Mouse (Mus musculus): ENCODE results near the gene Cdyl2. TPM values are rescaled to one million over a fixed set of nuclear protein-coding genes. Genes with fewer than 3 reads are reported as not detected.

Cdyl2 gene
- polyA plus RNA-seq, 2 experiments, result 3.1 to 8.7 TPM

DNA sequence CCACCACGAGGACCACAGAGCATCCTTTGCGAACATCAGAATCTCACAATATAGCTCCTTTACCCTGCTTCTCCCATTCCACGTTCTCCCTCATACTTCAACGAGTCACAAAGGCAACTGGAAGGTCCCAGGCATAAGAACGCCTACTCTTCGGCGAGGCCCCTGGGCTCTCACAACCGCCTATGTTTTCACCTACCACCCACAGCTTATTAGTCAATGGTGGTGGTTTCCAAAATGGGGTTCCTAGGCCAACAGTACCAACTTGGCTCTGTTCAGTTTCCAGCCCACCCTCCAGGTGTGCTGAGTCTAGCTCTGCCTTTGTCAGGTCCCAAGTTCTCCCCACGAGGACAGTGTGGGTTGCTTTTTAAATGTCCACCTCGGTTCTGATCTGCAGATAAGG lies 114.0 kb downstream of the Cdyl2 start:
- no peak for TF ChIP-seq POLR2A (IDR thresholded peaks at IDR 0.05; ENCODE audit: borderline replicate concordance, extremely low read depth, insufficient read depth, insufficient read length)
- Histone ChIP-seq H3K4me3 (replicated peaks; ENCODE audit: low read length) (no peak overlapping the region), H3K4me1 (ENCODE audit: control insufficient read depth, insufficient read depth, low read length) (no peaks in the 10 kb centered on the region), H3K27ac (replicated peaks; ENCODE audit: low read depth, low read length) (no peak overlapping the region), H3K27me3 (ENCODE audit: control insufficient read depth, insufficient read depth, low read length) (no peaks in the 10 kb centered on the region), H3K36me3 (ENCODE audit: control insufficient read depth, insufficient read depth, low read length) (peaks cover 3% of the 10 kb centered on the region; the same call in 1 of the 2 replicates), H3K4me2 (replicated peaks; ENCODE audit: low read depth, low read length, severe bottlenecking) (no peak overlapping the region), H3K9ac (ENCODE audit: low read depth, low read length, severe bottlenecking) (no peak overlapping the region), H3K9me3 (ENCODE audit: control insufficient read depth, low read length) (no peaks in the 10 kb centered on the region)
- DNase-seq (ENCODE audit: low spot score) (no peak), ATAC-seq (ENCODE audit: low FRiP score, low read depth) (no peak)
- WGBS, result 89% methylated on average over 10 of the region's 10 CpGs

GRCm38 (mm10) chr8:116617891-116618290 lies 114.9 kb downstream of the Cdyl2 start:
- no peak overlapping the region for H3K27ac ChIP-seq (replicated peaks; ENCODE audit: low read depth, low read length)
- H3K9me3 ChIP-seq (ENCODE audit: control insufficient read depth, low read length), result no peaks in the 10 kb centered on the region
- H3K4me3 ChIP-seq (replicated peaks; ENCODE audit: low read length), result no peak overlapping the region
- H3K9ac ChIP-seq (ENCODE audit: low read depth, low read length, severe bottlenecking), result no peak overlapping the region
- no peak for TF ChIP-seq POLR2A (IDR thresholded peaks at IDR 0.05; ENCODE audit: borderline replicate concordance, extremely low read depth, insufficient read depth, insufficient read length)
- H3K36me3 ChIP-seq (ENCODE audit: control insufficient read depth, insufficient read depth, low read length), result no peaks in the 10 kb centered on the region
- no peak overlapping the region for H3K4me2 ChIP-seq (replicated peaks; ENCODE audit: low read depth, low read length, severe bottlenecking)
- WGBS, result 84% methylated on average over 4 of the region's 4 CpGs
- no peak for DNase-seq (ENCODE audit: low spot score)
- ATAC-seq (ENCODE audit: low FRiP score, low read depth), result no peak
- H3K4me1 ChIP-seq (ENCODE audit: control insufficient read depth, insufficient read depth, low read length), result no peaks in the 10 kb centered on the region
- no peaks in the 10 kb centered on the region for H3K27me3 ChIP-seq (ENCODE audit: control insufficient read depth, insufficient read depth, low read length)

DNA sequence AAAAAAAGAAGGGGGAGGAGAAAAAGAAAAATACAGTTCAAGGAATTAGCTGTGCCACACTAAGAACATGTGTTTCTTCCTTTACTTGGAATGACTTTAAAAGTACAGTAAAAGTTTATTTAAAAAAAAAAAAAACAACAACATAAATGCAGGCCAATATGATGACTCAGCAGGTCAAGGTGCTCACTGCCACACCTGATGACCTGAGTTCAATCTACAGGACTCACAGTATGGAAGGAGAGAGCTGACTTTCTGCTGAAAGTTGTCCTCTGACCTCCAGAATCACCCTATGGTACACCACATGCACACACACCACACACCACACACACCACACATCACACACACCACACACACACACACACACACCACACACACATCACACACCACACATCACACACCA lies 116.4 kb downstream of the Cdyl2 start:
- Histone ChIP-seq H3K36me3 (ENCODE audit: control insufficient read depth, insufficient read depth, low read length) (no peaks in the 10 kb centered on the region), H3K27me3 (ENCODE audit: control insufficient read depth, insufficient read depth, low read length) (no peaks in the 10 kb centered on the region), H3K4me1 (ENCODE audit: control insufficient read depth, insufficient read depth, low read length) (no peaks in the 10 kb centered on the region), H3K4me3 (replicated peaks; ENCODE audit: low read length) (no peak overlapping the region), H3K27ac (replicated peaks; ENCODE audit: low read depth, low read length) (no peak overlapping the region), H3K9me3 (ENCODE audit: control insufficient read depth, low read length) (no peaks in the 10 kb centered on the region), H3K4me2 (replicated peaks; ENCODE audit: low read depth, low read length, severe bottlenecking) (no peak overlapping the region), H3K9ac (ENCODE audit: low read depth, low read length, severe bottlenecking) (no peak overlapping the region)
- DNase-seq (ENCODE audit: low spot score) (no peak), ATAC-seq (ENCODE audit: low FRiP score, low read depth) (no peak)
- TF ChIP-seq POLR2A (IDR thresholded peaks at IDR 0.05; ENCODE audit: borderline replicate concordance, extremely low read depth, insufficient read depth, insufficient read length), result no peak

DNA sequence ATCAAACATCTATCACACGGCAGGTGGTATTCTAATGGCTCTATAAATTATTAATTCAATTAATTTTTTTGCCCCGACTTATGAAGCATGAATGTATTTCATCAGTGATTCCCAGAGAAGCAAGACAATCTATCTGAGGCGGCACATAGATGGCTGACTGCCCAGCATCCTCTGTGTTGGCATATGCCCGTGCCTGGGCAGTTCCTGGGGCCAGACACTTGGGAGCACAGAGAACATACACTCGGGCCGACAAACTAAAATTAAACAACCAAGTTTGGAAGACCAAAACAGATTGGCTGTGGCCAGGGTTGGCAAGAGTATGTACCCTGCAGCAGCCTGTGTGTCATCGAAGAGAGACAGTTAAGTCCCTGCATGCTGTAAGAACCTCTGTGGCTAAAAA lies 117.9 kb downstream of the Cdyl2 start:
- DNase-seq (ENCODE audit: low spot score), result no peak
- Histone ChIP-seq H3K4me2 (replicated peaks; ENCODE audit: low read depth, low read length, severe bottlenecking) (no peak overlapping the region), H3K36me3 (ENCODE audit: control insufficient read depth, insufficient read depth, low read length) (no peaks in the 10 kb centered on the region), H3K4me1 (ENCODE audit: control insufficient read depth, insufficient read depth, low read length) (no peaks in the 10 kb centered on the region), H3K27me3 (ENCODE audit: control insufficient read depth, insufficient read depth, low read length) (no peaks in the 10 kb centered on the region), H3K9me3 (ENCODE audit: control insufficient read depth, low read length) (no peaks in the 10 kb centered on the region), H3K4me3 (replicated peaks; ENCODE audit: low read length) (no peak overlapping the region), H3K27ac (replicated peaks; ENCODE audit: low read depth, low read length) (no peak overlapping the region), H3K9ac (ENCODE audit: low read depth, low read length, severe bottlenecking) (no peak overlapping the region)
- no peak for TF ChIP-seq POLR2A (IDR thresholded peaks at IDR 0.05; ENCODE audit: borderline replicate concordance, extremely low read depth, insufficient read depth, insufficient read length)
- no peak for ATAC-seq (ENCODE audit: low FRiP score, low read depth)
- WGBS, result 89% methylated on average over 7 of the region's 7 CpGs

DNA sequence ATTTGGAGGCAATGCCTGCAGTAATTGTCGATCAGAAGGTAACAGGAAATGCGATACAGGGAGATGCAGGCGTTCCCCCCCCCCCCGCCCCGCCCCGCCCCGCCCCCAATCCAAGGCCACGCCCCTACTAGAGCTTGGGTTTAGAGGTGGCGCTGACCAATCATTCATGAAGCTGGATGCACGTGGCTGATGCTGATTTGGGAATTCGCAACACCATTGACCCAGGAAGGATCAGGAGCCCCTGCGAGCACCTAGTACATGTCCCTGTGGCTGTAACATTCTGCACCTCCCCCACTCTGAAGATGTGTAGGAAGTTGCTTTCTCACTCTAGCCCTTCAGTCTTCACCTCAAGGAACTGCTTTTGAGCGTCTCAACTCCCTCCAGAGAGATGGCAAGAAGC lies 126.6 kb downstream of the Cdyl2 start:
- no peak for DNase-seq (ENCODE audit: low spot score)
- H3K9ac ChIP-seq (ENCODE audit: low read depth, low read length, severe bottlenecking), result no peak overlapping the region
- no peak overlapping the region for H3K27ac ChIP-seq (replicated peaks; ENCODE audit: low read depth, low read length)
- 56% methylated on average over 9 of the region's 13 CpGs for WGBS
- H3K4me3 ChIP-seq (replicated peaks; ENCODE audit: low read length), result no peak overlapping the region
- no peak for ATAC-seq (ENCODE audit: low FRiP score, low read depth)
- peaks cover 6% of the 10 kb centered on the region; the same call in 1 of the 2 replicates for H3K9me3 ChIP-seq (ENCODE audit: control insufficient read depth, low read length)
- TF ChIP-seq POLR2A (IDR thresholded peaks at IDR 0.05; ENCODE audit: borderline replicate concordance, extremely low read depth, insufficient read depth, insufficient read length), result no peak
- no peaks in the 10 kb centered on the region for H3K27me3 ChIP-seq (ENCODE audit: control insufficient read depth, insufficient read depth, low read length)
- no peak overlapping the region for H3K4me2 ChIP-seq (replicated peaks; ENCODE audit: low read depth, low read length, severe bottlenecking)
- H3K4me1 ChIP-seq (ENCODE audit: control insufficient read depth, insufficient read depth, low read length), result no peaks in the 10 kb centered on the region
- H3K36me3 ChIP-seq (ENCODE audit: control insufficient read depth, insufficient read depth, low read length), result no peaks in the 10 kb centered on the region

DNA sequence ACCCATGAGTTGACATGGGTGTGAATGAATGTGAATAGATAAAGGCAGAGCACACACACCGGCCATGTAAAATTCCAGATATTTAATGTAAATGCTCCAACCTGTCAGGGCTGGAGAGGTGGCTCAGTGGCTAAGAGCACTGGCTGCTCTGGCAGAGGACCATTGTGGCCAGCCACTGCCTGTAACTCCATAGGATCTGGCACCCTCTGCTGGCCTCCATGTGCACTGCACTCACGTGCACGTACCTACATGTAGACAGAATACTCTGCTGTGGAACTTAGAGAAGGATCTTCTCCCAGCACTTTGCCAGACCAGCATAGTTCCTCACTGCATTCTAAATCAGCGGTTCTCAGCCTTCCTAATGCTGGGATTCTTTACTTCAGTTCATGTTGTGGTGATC lies 130.0 kb downstream of the Cdyl2 start:
- Histone ChIP-seq H3K4me3 (replicated peaks; ENCODE audit: low read length) (no peak overlapping the region), H3K4me1 (ENCODE audit: control insufficient read depth, insufficient read depth, low read length) (no peaks in the 10 kb centered on the region), H3K9ac (ENCODE audit: low read depth, low read length, severe bottlenecking) (no peak overlapping the region), H3K27me3 (ENCODE audit: control insufficient read depth, insufficient read depth, low read length) (no peaks in the 10 kb centered on the region), H3K36me3 (ENCODE audit: control insufficient read depth, insufficient read depth, low read length) (no peaks in the 10 kb centered on the region), H3K27ac (replicated peaks; ENCODE audit: low read depth, low read length) (no peak overlapping the region), H3K4me2 (replicated peaks; ENCODE audit: low read depth, low read length, severe bottlenecking) (no peak overlapping the region), H3K9me3 (ENCODE audit: control insufficient read depth, low read length) (peaks cover 6% of the 10 kb centered on the region; the same call in 1 of the 2 replicates)
- no peak for TF ChIP-seq POLR2A (IDR thresholded peaks at IDR 0.05; ENCODE audit: borderline replicate concordance, extremely low read depth, insufficient read depth, insufficient read length)
- ATAC-seq (ENCODE audit: low FRiP score, low read depth) (no peak), DNase-seq (ENCODE audit: low spot score) (no peak)
- WGBS, result 92% methylated on average over 4 of the region's 4 CpGs
